ENCODE assay signal across 8 mouse cellular contexts in the genomic region with DNA sequence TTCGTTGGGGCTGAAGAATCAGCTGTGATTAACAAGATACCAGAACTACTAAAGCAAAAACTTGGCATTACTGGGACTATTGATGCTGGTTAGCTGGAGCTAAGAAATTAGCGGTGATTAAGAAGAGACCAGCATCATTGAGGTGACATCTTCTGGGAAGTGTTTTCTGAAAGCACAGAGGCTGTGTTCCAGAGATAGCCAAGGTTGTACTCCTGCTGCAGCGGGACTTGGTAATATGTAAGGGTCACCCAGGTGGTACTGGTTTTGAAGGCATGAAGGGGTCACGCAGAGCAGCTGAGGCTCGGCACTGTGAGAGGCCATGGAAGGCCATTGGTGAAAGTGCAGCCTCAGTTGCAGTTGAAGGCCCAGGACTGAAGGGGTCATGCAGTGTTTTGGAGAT. TPM values are rescaled to one million over a fixed set of nuclear protein-coding genes. Genes with fewer than 3 reads are reported as not detected.
A peak's percentile ranks its signal among the peaks of the same experiment; 100 is the strongest.
DNase-seq lines count a peak whose midpoint lies in the region.

No protein-coding gene starts in this region.

- DNase-seq in adrenal gland, adult (ENCODE audit: inconsistent age in 2 of 2, low spot score in 1 of 2): peak; percentile 26 to 74
- DNase-seq in cerebellum, adult 9-10 months: peak; percentile 42
- peak; percentile 41 to 56 for DNase-seq in gastrocnemius, adult 8-10 months (ENCODE audit: low spot score in 2 of 2)
- DNase-seq in kidney, adult 11 months: peak; percentile 43
- DNase-seq in layer of hippocampus, postnatal 10 days (ENCODE audit: low spot score in 2 of 2): peak; percentile 16 to 36
- DNase-seq in natural killer cell, adult 2 months (ENCODE audit: low spot score in 2 of 2): peak; percentile 22
- peak; percentile 13 to 35 for DNase-seq in spleen, postnatal 14 days (ENCODE audit: low spot score in 2 of 2)
- DNase-seq in urinary bladder, postnatal 14 days (ENCODE audit: low spot score): peak; percentile 18

RNA-seq across cellular contexts. Expression of a gene that starts 37.8 kb away (rescaled TPM):
- total RNA-seq in gastrocnemius, adult 8-10 months (2022): 10 to 100 TPM; 73.5 to 85.0 (median 80.5) TPM
- total RNA-seq in layer of hippocampus, postnatal 10 days (2021): 100 to 1,000 TPM in 1 of 2 experiments, 10 to 100 TPM in 1; 98.2 to 105 TPM

Comparison
In these comparisons a context has a peak if more than half of its experiments do, and no peak if none do; other contexts are left out.
1. Peak in every context shown above with its lines: DNase-seq.